Mouse (Mus musculus) hindbrain, embryonic 11.5 days (tissue): Measurements from ENCODE around the gene Bcl7c. TPM values are rescaled to one million over a fixed set of nuclear protein-coding genes. Genes with fewer than 3 reads are reported as not detected.
"Not testable (repeated sequence)": the region's sequence is repeated elsewhere in the genome, so short reads cannot be mapped to it uniquely, and the experiment has no call there.

Experiments
- ATAC-seq: fragments of 200-750 bp; cut with Nextera tagmentation; 2 replicates; pipeline ENCODE4 v1.8.0; 2017; ENCODE audit warnings: mild to moderate bottlenecking, moderate TSS enrichment, moderate library complexity; ENCODE audit not compliant: low FRiP score
- DNase-seq: peaks from one replicate; pipeline ENCODE4 v3.0.0-alpha.2; 2015; ENCODE audit warnings: low spot score
- H3K27ac ChIP-seq: fragments of 300-500 bp; sonication (generic); 2 replicates; pipeline ENCODE4 v1.5.1; 2014; ENCODE audit warnings: mild to moderate bottlenecking, low read depth, low read length
- H3K27me3 ChIP-seq: fragments of 300-500 bp; sonication (generic); 2 replicates; pipeline ENCODE4 v1.6.1; 2014; ENCODE audit warnings: mild to moderate bottlenecking, low read length, moderate library complexity, mixed read lengths; ENCODE audit not compliant: control insufficient read depth, insufficient read depth
- H3K36me3 ChIP-seq: fragments of 300-500 bp; sonication (generic); 2 replicates; pipeline ENCODE4 v1.6.1; 2014; ENCODE audit warnings: mild to moderate bottlenecking, low read length, moderate library complexity, mixed read lengths; ENCODE audit not compliant: control insufficient read depth, insufficient read depth
- H3K4me1 ChIP-seq: fragments of 300-500 bp; sonication (generic); replicated peaks from 2 replicates; pipeline ENCODE4 v1.6.1; 2014; ENCODE audit warnings: low read length, mixed read lengths; ENCODE audit not compliant: control insufficient read depth, insufficient read depth
- H3K4me2 ChIP-seq: fragments of 300-500 bp; sonication (generic); replicated peaks from 2 replicates; pipeline ENCODE4 v1.6.1; 2014; ENCODE audit warnings: mild to moderate bottlenecking, low read depth, low read length
- H3K4me3 ChIP-seq: fragments of 300-500 bp; sonication (generic); 2 replicates; pipeline ENCODE4 v1.5.1; 2014; ENCODE audit warnings: low read depth, low read length
- H3K9ac ChIP-seq: fragments of 300-500 bp; sonication (generic); 2 replicates; pipeline ENCODE4 v1.6.1; 2014; ENCODE audit warnings: low read depth, low read length
- H3K9me3 ChIP-seq: fragments of 300-500 bp; sonication (generic); 2 replicates; pipeline ENCODE4 v1.6.1; 2016; ENCODE audit warnings: low read length; ENCODE audit not compliant: control insufficient read depth
- whole genome bisulfite sequencing: fragments of 180-500 bp; shearing (Covaris S2); extraction: QIAGEN DNeasy Blood & Tissue Kit; methylation state at CpG from one replicate; pipeline ENCODE4 v1.1.7; 2014; 5-methylcytosine and 5-hydroxymethylcytosine counted together
- polyA plus RNA-seq: library from polyadenylated mRNA; unstranded; fragments of >200 nt; fragmentation: Nextera tagmentation; extraction: Ambion mirVana; gene quantifications from 2 replicates; pipeline ENCODE4 v1.2.1, GENCODE M21; 2014

Gene Bcl7c
- polyA plus RNA-seq, 1 experiment from 2014 or later = 61.5 TPM

- Histone ChIP-seq H3K27ac (no peak overlapping the region), H3K9me3 (no peaks in the 10 kb centered on the region), H3K36me3 (no peaks in the 10 kb centered on the region), H3K27me3 (no peaks in the 10 kb centered on the region), H3K4me1 (no peaks in the 10 kb centered on the region), H3K4me3 (no peak overlapping the region), H3K4me2 (no peak overlapping the region), H3K9ac (no peak overlapping the region)
- no peak for DNase-seq
- no peak for ATAC-seq
- 87% methylated on average over 4 of the region's 4 CpGs for WGBS
Measured at GRCm38 (mm10) chr7:127626471-127626870, 82.3 kb downstream of the Bcl7c start.

GRCm38 (mm10) chr7:127626039-127626438 lies 82.7 kb downstream of the Bcl7c start:
- no peak for ATAC-seq
- Histone ChIP-seq H3K9ac (no peak overlapping the region), H3K27me3 (no peaks in the 10 kb centered on the region), H3K9me3 (no peaks in the 10 kb centered on the region), H3K4me1 (no peaks in the 10 kb centered on the region), H3K36me3 (no peaks in the 10 kb centered on the region), H3K4me2 (no peak overlapping the region), H3K27ac (no peak overlapping the region), H3K4me3 (no peak overlapping the region)
- WGBS = 95% methylated on average over 7 of the region's 7 CpGs
- no peak for DNase-seq

- not testable (repeated sequence) for H3K27ac ChIP-seq, H3K9me3 ChIP-seq, ATAC-seq, H3K4me1 ChIP-seq, H3K4me2 ChIP-seq, H3K4me3 ChIP-seq, H3K27me3 ChIP-seq, H3K9ac ChIP-seq, DNase-seq, H3K36me3 ChIP-seq
- 92% methylated on average over 6 of the region's 8 CpGs for WGBS
Measured at GRCm38 (mm10) chr7:127618402-127618801, 90.3 kb downstream of the Bcl7c start.

GRCm38 (mm10) chr7:127617962-127618361 lies 90.8 kb downstream of the Bcl7c start:
- Histone ChIP-seq H3K4me3 (no peak overlapping the region), H3K36me3 (no peaks in the 10 kb centered on the region), H3K4me1 (peaks cover 6% of the 10 kb centered on the region; the same call in 1 of the 2 replicates), H3K27me3 (no peaks in the 10 kb centered on the region), H3K9ac (no peak overlapping the region), H3K9me3 (no peaks in the 10 kb centered on the region), H3K4me2 (no peak overlapping the region), H3K27ac (no peak overlapping the region)
- 38% methylated on average over 2 of the region's 2 CpGs for WGBS
- DNase-seq (no peak), ATAC-seq (no peak)

- H3K9ac ChIP-seq = no peak overlapping the region
- H3K36me3 ChIP-seq = peaks cover 7% of the 10 kb centered on the region
- H3K27ac ChIP-seq = no peak overlapping the region
- ATAC-seq (no peak), DNase-seq (no peak)
- no peaks in the 10 kb centered on the region for H3K9me3 ChIP-seq
- H3K4me1 ChIP-seq = peaks cover 6% of the 10 kb centered on the region; the same call in 1 of the 2 replicates
- no peak overlapping the region for H3K4me3 ChIP-seq
- 100% methylated on average over 1 of the region's 1 CpGs for WGBS
- no peak overlapping the region for H3K4me2 ChIP-seq
- no peaks in the 10 kb centered on the region for H3K27me3 ChIP-seq
Measured at GRCm38 (mm10) chr7:127616881-127617280, 91.9 kb downstream of the Bcl7c start.

- no peak for ATAC-seq
- peak overlapping the region; percentile 74 for H3K4me2 ChIP-seq
Measured at GRCm38 (mm10) chr7:127616336-127616735, 92.4 kb downstream of the Bcl7c start.

GRCm38 (mm10) chr7:127614891-127615843 lies 93.6 kb downstream of the Bcl7c start, which contains the start of gene Zfp629:
Zfp629 (minus strand) TSS chr7:127615797.
- H3K27me3 ChIP-seq = no peaks in the 10 kb centered on the region
- peak; percentile 94 for ATAC-seq

More at GRCm38 (mm10) chr7:127616336-127616735, 92.4 kb downstream of the Bcl7c start:
- Histone ChIP-seq H3K9ac (no peak overlapping the region), H3K9me3 (no peaks in the 10 kb centered on the region), H3K36me3 (peaks cover 12% of the 10 kb centered on the region), H3K4me1 (peaks cover 6% of the 10 kb centered on the region; the same call in 1 of the 2 replicates), H3K27me3 (no peaks in the 10 kb centered on the region), H3K27ac (no peak overlapping the region), H3K4me3 (no peak overlapping the region; the same call in 1 of the 2 replicates)
- 91% methylated on average over 1 of the region's 1 CpGs for WGBS
- no peak for DNase-seq

GRCm38 (mm10) chr7:127614511-127614890 lies 94.2 kb downstream of the Bcl7c start:
- Histone ChIP-seq H3K27ac (peak overlapping the region; percentile 81), H3K9ac (peak overlapping the region; percentile 97), H3K4me3 (peak overlapping the region; percentile 99), H3K36me3 (peaks cover 27% of the 10 kb centered on the region), H3K9me3 (no peaks in the 10 kb centered on the region), H3K4me1 (peaks cover 6% of the 10 kb centered on the region; the same call in 1 of the 2 replicates), H3K4me2 (peak overlapping the region; percentile 74), H3K27me3 (no peaks in the 10 kb centered on the region)
- WGBS = 2% methylated on average over 34 of the region's 44 CpGs
- ATAC-seq (peak; percentile 28; the same call in 1 of the 2 replicates), DNase-seq (peak; percentile 65)

More at GRCm38 (mm10) chr7:127614891-127615843, 93.6 kb downstream of the Bcl7c start, which contains the start of gene Zfp629:
- Histone ChIP-seq H3K9me3 (no peaks in the 10 kb centered on the region), H3K4me2 (peak within 1 kb of the TSS; percentile 74), H3K9ac (peak within 1 kb of the TSS; percentile 97), H3K27ac (peak within 1 kb of the TSS; percentile 81), H3K36me3 (peaks cover 23% of the 10 kb centered on the region), H3K4me3 (peak within 1 kb of the TSS; percentile 99), H3K4me1 (peaks cover 6% of the 10 kb centered on the region; the same call in 1 of the 2 replicates)
- WGBS = 0% methylated on average over 30 of the region's 50 CpGs
- peak; percentile 95 for DNase-seq
